Mouse (Mus musculus) bone marrow, adult 2 months (tissue): ENCODE results near the gene Arhgap23.

Source experiments
- CTCF ChIP-seq: fragments of 200-500 bp; IDR thresholded peaks from 2 replicates; pipeline ENCODE4 v1.5.1; 2011; ENCODE audit warnings: low read length, control low read depth; ENCODE audit not compliant: control insufficient read depth, insufficient read depth
- POLR2A ChIP-seq: fragments of 200-500 bp; IDR thresholded peaks from 2 replicates; pipeline ENCODE4 v1.6.1; 2011; ENCODE audit warnings: low read depth, mild to moderate bottlenecking, control low read depth, low read length, borderline replicate concordance; ENCODE audit not compliant: control insufficient read depth

- TF ChIP-seq CTCF (no peak), POLR2A (no peak)
Observed at GRCm38 (mm10) chr11:97485661-97486060, 70.3 kb downstream of the Arhgap23 start.
